Mouse (Mus musculus) monocyte, adult 5-6 weeks (primary cell): Measurements from ENCODE around the gene Fzd4. TPM values are rescaled to one million over a fixed set of nuclear protein-coding genes. Genes with fewer than 3 reads are reported as not detected.

ENCODE experiments used
- ATAC-seq: fragments of 153-309, 156-312 bp; replicated peaks from 2 replicates; pipeline ENCODE4 v1.8.0; 2017; ENCODE audit warnings: mild to moderate bottlenecking; ENCODE audit not compliant: low TSS enrichment, insufficient number of reproducible peaks, severe bottlenecking, poor library complexity, low FRiP score
- total RNA-seq: library from RNA; stranded (forward); fragments of 200-1000, 200-491, 200-594 nt; gene quantifications from 3 replicates; pipeline ENCODE4 v1.2.3, GENCODE M21; 2017

Fzd4 gene
- total RNA-seq, 1 experiment from 2014 or later: 8.9 TPM

DNA sequence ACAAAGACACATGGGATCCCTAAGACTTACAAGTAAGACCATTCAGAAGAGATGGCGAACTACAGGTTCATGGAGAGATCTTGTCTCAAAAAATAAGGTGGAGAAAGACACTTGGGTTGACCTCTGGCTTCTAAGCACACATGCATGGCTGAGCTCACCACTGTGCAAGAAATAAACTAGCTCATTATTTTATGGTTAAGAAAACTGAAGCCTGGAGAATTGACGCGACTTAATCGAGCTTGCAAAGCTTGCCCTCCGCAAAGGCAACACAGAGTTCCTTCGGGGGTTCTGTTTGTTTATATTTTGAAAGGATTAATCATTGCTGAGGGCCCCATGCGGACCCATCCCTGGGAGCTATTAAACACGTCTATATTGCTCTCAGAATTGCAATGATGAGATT lies 18.5 kb downstream of the Fzd4 start:
- ATAC-seq: no peak

DNA sequence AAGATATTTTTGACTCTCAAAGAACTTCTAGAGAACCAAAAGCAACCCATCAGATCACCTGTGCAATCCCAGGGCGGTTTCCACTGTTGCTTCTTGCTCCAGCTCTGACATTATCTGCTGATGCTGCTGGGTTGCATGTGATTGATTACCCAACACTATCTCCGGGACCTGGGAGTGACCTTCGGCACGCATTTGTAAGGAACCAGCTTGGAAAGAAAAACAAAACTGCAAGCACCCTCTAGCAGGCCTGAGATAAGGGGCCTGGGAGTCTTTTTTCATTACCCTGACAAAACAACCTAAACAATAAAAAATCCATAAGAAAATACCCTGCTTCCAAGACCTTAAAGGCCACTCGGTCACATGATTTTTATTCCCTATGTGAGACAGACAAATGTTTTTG lies 19.0 kb downstream of the Fzd4 start:
- no peak for ATAC-seq

- no peak for ATAC-seq
These were observed 19.6 kb downstream of the Fzd4 start for GRCm38 (mm10) chr7:89423688-89424255.

- no peak for ATAC-seq
These were observed 20.5 kb downstream of the Fzd4 start for GRCm38 (mm10) chr7:89424659-89425058.

DNA sequence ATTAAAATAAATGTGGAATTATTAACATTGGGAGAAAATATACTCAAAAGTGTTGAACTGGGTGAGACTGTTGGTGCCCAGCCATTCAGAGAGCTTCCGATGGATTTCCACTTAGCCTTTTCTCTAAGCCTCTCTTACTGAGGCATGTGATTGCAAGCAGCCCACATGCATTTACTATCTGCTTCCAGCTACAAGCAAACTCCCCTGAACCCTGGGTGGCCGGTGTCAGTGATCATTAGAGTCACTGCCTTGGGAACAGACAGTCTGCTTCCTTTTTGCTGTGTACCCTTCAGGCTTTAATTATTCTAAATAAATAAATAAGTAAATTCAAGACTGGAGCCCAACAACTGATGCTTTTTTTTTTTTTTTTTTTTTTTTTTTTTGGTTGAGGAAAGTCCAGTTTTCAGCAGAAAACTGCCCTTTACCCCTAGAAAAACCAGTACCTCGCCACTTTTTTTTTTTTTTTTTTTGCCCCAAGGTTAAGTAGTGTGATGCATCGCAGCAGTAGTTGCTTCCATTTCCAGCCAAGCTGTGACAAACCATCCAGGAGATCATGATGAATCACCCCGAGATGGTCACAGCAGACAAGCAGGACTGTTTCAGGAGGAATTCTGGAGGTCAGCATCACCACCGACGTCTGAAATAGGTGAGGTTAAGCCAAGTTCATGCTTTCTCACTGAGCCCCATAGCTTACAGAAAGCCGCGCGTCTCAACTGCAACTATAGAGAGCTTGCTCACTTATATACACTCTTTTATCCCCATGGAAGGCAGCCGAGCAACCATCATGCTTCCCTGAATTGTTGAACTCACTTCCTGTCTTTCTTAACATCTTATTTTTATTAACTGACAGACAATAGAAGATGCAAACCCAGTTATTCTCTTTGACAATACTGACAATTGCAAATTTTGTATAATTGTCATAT lies 21.9 kb downstream of the Fzd4 start:
- ATAC-seq: no peak

DNA sequence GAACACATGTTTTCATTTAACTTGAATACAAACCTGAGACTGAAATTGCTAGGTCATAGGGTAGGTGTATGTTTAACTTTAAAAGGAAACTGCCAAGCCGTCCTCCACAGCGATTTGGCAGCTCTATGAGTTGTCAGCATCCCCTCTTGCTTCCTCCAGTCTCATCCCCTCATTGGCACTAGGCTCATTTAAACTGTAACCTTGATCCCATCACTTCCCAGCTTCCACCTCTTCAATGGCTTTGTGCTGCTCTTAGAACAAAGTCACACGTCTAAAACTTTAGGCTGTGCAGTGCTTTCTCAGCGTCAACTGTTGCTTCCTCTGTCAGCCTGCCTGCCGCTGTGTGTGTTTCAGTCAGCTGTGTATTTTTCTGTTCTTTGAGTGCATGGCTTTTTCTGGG lies 22.9 kb downstream of the Fzd4 start:
- no peak for ATAC-seq

GRCm38 (mm10) chr7:89428804-89429203 lies 24.6 kb downstream of the Fzd4 start:
- no peak for ATAC-seq

- no peak for ATAC-seq
These were observed 25.2 kb downstream of the Fzd4 start for GRCm38 (mm10) chr7:89429326-89429725.

DNA sequence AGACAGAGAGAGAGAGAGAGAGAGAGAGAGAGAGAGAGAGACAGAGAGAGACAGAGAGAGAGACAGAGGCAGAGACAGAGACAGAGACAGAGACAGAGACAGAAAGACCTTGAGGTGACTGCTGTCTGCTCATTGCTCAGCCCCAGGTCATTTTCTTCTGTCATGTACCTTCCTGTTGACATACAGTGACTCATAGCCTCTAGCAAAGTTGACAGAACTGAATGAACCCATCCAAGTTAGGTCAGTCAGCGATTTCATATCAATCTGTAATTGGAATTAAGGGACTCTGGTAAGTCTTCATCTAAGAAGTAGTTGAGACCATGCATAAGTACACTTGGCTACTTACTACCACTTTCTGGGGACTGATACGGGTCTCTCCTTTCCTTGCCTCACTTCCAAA lies 27.0 kb downstream of the Fzd4 start:
- ATAC-seq: no peak

- ATAC-seq: no peak
These were observed 29.2 kb downstream of the Fzd4 start for GRCm38 (mm10) chr7:89433193-89433892.

DNA sequence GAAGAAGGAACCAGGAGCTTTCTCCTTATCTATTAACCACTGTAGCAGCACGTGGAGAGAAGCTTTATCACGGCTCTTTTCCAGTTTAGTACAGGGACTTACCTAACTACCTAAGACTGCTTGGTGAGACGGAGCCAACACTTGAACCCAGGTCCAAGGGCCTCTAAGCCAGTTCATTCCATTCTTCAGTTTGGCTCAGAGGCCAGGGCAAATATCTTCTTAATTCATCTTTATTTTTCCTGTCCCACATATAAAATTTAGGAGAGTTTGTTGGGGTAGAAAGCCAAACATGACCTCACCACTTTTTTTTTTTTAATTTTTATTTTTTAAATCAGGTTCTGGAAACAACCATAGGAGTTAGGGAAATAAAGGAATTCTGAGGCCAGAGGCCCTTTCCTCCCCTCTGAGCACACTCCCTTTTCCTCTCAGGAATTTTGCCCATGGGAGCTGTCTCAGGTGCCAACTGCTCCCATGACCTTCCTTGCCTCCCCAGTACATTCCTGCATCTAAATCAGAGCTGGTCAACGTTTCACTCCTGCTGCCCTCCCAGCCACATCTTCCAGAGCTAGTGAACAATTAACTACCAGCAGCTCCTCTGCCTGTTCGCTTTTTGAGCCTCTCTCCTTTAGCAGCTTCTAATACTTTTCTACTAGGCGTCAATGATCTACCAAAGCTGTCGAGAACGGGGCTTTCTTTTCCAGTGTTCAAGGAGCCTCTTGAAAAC lies 29.9 kb downstream of the Fzd4 start:
- no peak for ATAC-seq

DNA sequence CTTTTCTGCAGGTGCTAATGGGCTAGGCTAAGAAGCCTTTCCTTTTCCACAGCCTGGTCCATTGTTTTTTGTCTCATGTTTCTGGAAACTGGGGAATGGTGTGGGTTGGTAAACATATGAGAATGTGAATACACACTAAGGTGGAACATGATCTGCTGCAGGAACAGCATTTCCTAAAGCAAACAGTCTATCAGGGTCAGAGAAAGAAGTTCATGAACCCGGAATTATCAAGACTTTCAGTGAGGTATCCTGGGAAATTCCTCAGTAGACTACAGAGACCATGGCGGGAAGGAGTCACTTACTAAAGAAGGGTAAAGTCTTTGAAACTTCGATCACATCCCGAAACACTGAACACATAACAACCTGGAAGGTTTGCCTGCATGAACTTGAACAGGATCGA lies 32.2 kb downstream of the Fzd4 start:
- ATAC-seq: no peak

DNA sequence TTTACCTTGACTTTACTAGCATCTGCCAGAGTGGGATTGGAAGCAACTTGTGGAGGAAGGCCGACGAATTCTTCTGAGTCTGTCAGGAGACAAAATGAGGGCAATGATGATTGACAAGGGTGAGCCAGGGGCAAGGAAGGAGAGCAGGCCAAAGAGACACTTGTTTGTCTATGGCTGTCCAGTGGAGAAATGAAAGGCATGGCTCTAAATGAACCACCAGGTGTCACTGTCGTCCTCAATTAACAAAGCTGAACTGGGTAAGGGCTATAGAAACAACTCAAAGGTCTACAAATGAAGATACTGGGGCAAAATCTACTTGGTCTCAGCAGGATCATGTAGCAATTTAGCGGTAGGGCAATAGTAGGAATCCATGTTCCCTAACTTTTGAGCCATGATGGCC lies 33.4 kb downstream of the Fzd4 start:
- peak; percentile 56; the same call in 1 of the 2 replicates for ATAC-seq

DNA sequence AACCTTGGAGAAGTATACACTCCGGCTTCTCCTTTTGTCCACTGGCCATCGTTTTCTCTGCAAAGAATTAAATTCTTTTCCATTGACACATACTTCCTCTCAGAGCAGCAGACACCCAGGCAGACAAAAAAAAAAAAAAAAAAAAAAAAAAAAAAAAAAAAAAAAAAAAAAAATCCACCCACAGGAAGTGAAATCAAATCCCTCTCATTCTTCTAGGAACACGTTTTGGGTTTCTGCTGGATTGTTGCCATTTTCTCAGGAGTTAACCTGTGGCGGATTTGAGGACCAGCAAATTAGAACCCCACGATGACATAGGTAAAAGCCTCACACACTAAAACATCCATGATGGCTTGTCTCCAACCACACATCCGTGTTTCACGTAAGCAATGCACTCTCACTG lies 37.1 kb downstream of the Fzd4 start:
- ATAC-seq: no peak

- no peak for ATAC-seq
These were observed 38.1 kb downstream of the Fzd4 start for GRCm38 (mm10) chr7:89442242-89442641.

GRCm38 (mm10) chr7:89445137-89445536 lies 41.0 kb downstream of the Fzd4 start:
- peak; percentile 89 for ATAC-seq

DNA sequence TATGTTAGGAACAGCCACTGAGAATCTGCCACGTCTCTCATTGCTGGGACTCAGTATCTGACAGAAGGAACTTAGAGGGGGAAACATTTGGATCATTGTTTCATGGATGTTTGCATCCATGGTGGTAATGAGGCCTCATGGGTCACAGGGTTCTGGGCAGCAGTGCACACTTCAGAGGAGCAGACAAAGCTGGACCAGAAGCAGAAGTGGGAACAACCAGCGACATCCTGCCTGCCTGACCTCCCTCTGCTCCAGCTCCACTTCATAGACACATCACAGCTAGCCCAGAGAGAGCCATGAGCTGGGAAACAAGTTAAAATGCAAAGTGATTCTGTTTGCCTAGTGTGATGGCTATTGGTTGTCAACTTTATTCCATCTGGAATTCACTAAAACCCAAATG lies 46.2 kb downstream of the Fzd4 start:
- no peak for ATAC-seq

- no peak for ATAC-seq
These were observed 52.4 kb downstream of the Fzd4 start for GRCm38 (mm10) chr7:89456380-89457076.

- no peak for ATAC-seq
These were observed 55.5 kb downstream of the Fzd4 start for GRCm38 (mm10) chr7:89459691-89460090.
